Mouse (Mus musculus) megakaryocyte, embryonic 14.5 days (primary cell): ENCODE data around the gene Gcn1l1. TPM values are rescaled to one million over a fixed set of nuclear protein-coding genes. Genes with fewer than 3 reads are reported as not detected.

Experiments used
- H3K27me3 ChIP-seq: replicated peaks from 2 replicates; pipeline ENCODE3; 2012; ENCODE audit warnings: inconsistent platforms
- H3K36me3 ChIP-seq: replicated peaks from 2 replicates; pipeline ENCODE3; 2012; ENCODE audit warnings: low read length, inconsistent platforms, mixed read lengths
- H3K4me1 ChIP-seq: 2 replicates; pipeline ENCODE4 v1.6.1; 2012; ENCODE audit warnings: inconsistent platforms
- H3K4me3 ChIP-seq: replicated peaks from 2 replicates; pipeline ENCODE3; 2012; ENCODE audit warnings: moderate library complexity, mild to moderate bottlenecking, inconsistent platforms
- H3K9me3 ChIP-seq: 2 replicates; pipeline ENCODE4 v1.6.1; 2012; ENCODE audit warnings: inconsistent platforms
- FLI1 ChIP-seq: IDR thresholded peaks from 2 replicates; pipeline ENCODE4 v1.6.1; 2012; ENCODE audit warnings: low read length, inconsistent platforms, mixed read lengths
- GATA1 ChIP-seq: IDR thresholded peaks from 3 replicates; pipeline ENCODE4 v1.6.1; 2012; ENCODE audit warnings: mixed read lengths, low read length, inconsistent platforms, borderline replicate concordance
- polyA plus RNA-seq: library from polyadenylated mRNA; stranded (reverse); fragments of >175 nt; gene quantifications from 2 replicates; pipeline ENCODE4 v1.2.3, GENCODE M21; 2012; ENCODE audit warnings: low replicate concordance; ENCODE audit not compliant: insufficient read depth

Gcn1l1 gene
- polyA plus RNA-seq, 1 experiment, result 30.4 TPM

- peaks cover 77% of the 10 kb centered on the region for H3K4me1 ChIP-seq
- H3K9me3 ChIP-seq, result no peaks in the 10 kb centered on the region
- H3K27me3 ChIP-seq, result peaks cover 2% of the 10 kb centered on the region
- H3K36me3 ChIP-seq, result peaks cover 20% of the 10 kb centered on the region
- TF ChIP-seq GATA1 (no peak), FLI1 (no peak)
- peak overlapping the region; percentile 97 for H3K4me3 ChIP-seq
Observed at GRCm38 (mm10) chr5:115630291-115630690, 65.2 kb downstream of the Gcn1l1 start.

GRCm38 (mm10) chr5:115631505-115632357 is 66.7 kb downstream of the Gcn1l1 start, which contains the start of gene Rab35:
Gene Rab35 (plus strand): TSS chr5:115631908.
- Histone ChIP-seq H3K27me3 (peaks cover 2% of the 10 kb centered on the region), H3K9me3 (no peaks in the 10 kb centered on the region), H3K4me1 (peaks cover 82% of the 10 kb centered on the region), H3K36me3 (peaks cover 28% of the 10 kb centered on the region), H3K4me3 (peak within 1 kb of the TSS; percentile 97)
- TF ChIP-seq GATA1 (no peak), FLI1 (no peak)

- Histone ChIP-seq H3K9me3 (no peaks in the 10 kb centered on the region), H3K4me3 (peak overlapping the region; percentile 97), H3K27me3 (no peaks in the 10 kb centered on the region), H3K4me1 (peaks cover 82% of the 10 kb centered on the region), H3K36me3 (peaks cover 34% of the 10 kb centered on the region)
- TF ChIP-seq FLI1, result no peak
- no peak for TF ChIP-seq GATA1
Observed at GRCm38 (mm10) chr5:115632358-115632714, 67.3 kb downstream of the Gcn1l1 start.

GRCm38 (mm10) chr5:115633060-115633459 is 68.0 kb downstream of the Gcn1l1 start:
- Histone ChIP-seq H3K36me3 (peaks cover 42% of the 10 kb centered on the region), H3K27me3 (no peaks in the 10 kb centered on the region), H3K4me3 (peak overlapping the region; percentile 97), H3K4me1 (peaks cover 80% of the 10 kb centered on the region), H3K9me3 (no peaks in the 10 kb centered on the region)
- no peak for TF ChIP-seq FLI1
- TF ChIP-seq GATA1, result no peak

GRCm38 (mm10) chr5:115634046-115634445 is 69.0 kb downstream of the Gcn1l1 start:
- TF ChIP-seq GATA1 (no peak), FLI1 (no peak)
- H3K36me3 ChIP-seq, result peaks cover 51% of the 10 kb centered on the region
- H3K9me3 ChIP-seq, result no peaks in the 10 kb centered on the region
- peaks cover 70% of the 10 kb centered on the region for H3K4me1 ChIP-seq
- no peaks in the 10 kb centered on the region for H3K27me3 ChIP-seq
- peak overlapping the region; percentile 64 for H3K4me3 ChIP-seq

GRCm38 (mm10) chr5:115635536-115635935 is 70.5 kb downstream of the Gcn1l1 start:
- no peaks in the 10 kb centered on the region for H3K9me3 ChIP-seq
- H3K36me3 ChIP-seq, result peaks cover 64% of the 10 kb centered on the region
- TF ChIP-seq GATA1, result no peak
- no peak for TF ChIP-seq FLI1
- H3K4me3 ChIP-seq, result peak overlapping the region; percentile 76
- no peaks in the 10 kb centered on the region for H3K27me3 ChIP-seq
- H3K4me1 ChIP-seq, result peaks cover 64% of the 10 kb centered on the region

GRCm38 (mm10) chr5:115644192-115644591 is 79.1 kb downstream of the Gcn1l1 start:
- peaks cover 31% of the 10 kb centered on the region for H3K4me1 ChIP-seq
- no peak for TF ChIP-seq FLI1
- no peak for TF ChIP-seq GATA1

GRCm38 (mm10) chr5:115648876-115649275 is 83.8 kb downstream of the Gcn1l1 start:
- Histone ChIP-seq H3K36me3 (peaks cover 74% of the 10 kb centered on the region), H3K4me3 (no peak overlapping the region), H3K4me1 (peaks cover 37% of the 10 kb centered on the region), H3K27me3 (no peaks in the 10 kb centered on the region), H3K9me3 (no peaks in the 10 kb centered on the region)
- TF ChIP-seq GATA1 (no peak), FLI1 (no peak)

More at GRCm38 (mm10) chr5:115644192-115644591, 79.1 kb downstream of the Gcn1l1 start:
- H3K9me3 ChIP-seq, result no peaks in the 10 kb centered on the region
- H3K4me3 ChIP-seq, result no peak overlapping the region
- no peaks in the 10 kb centered on the region for H3K27me3 ChIP-seq
- peaks cover 100% of the 10 kb centered on the region for H3K36me3 ChIP-seq

- peaks cover 3% of the 10 kb centered on the region for H3K27me3 ChIP-seq
- H3K4me3 ChIP-seq, result no peak overlapping the region
- peaks cover 39% of the 10 kb centered on the region for H3K4me1 ChIP-seq
- no peak for TF ChIP-seq FLI1
- TF ChIP-seq GATA1, result no peak
- no peaks in the 10 kb centered on the region for H3K9me3 ChIP-seq
- peaks cover 66% of the 10 kb centered on the region for H3K36me3 ChIP-seq
Observed at GRCm38 (mm10) chr5:115649699-115650098, 84.6 kb downstream of the Gcn1l1 start.

GRCm38 (mm10) chr5:115650885-115651284 is 85.8 kb downstream of the Gcn1l1 start:
- Histone ChIP-seq H3K27me3 (peaks cover 10% of the 10 kb centered on the region), H3K4me1 (peaks cover 43% of the 10 kb centered on the region), H3K36me3 (peaks cover 54% of the 10 kb centered on the region), H3K4me3 (peak overlapping the region; percentile 50), H3K9me3 (no peaks in the 10 kb centered on the region)
- TF ChIP-seq GATA1 (no peak), FLI1 (no peak)
